In genomic region chr13:90643109-90643508, GRCm38 (mm10) we compare ENCODE assay signal across 11 mouse cellular contexts.
DNase-seq lines count a peak whose midpoint lies in the region; ATAC-seq and TF ChIP-seq lines count a peak whose summit lies in the region.
"Had no signal": no experiment of that assay in that cellular context is flagged by ENCODE, and none has a peak within 500 bp of the region (broad histone marks: within the 10 kb centered on the region; RNA-seq: fewer than 3 reads in every experiment).

No protein-coding gene starts in this region.

- TF ChIP-seq POLR2A in lung, adult 2 months (IDR thresholded peaks at IDR 0.05; ENCODE audit: borderline replicate concordance, extremely low read depth, low read depth, low read length) = no peak
- TF ChIP-seq POLR2A in thymus, adult 2 months (IDR thresholded peaks at IDR 0.05; ENCODE audit: control insufficient read depth, extremely low read depth, insufficient read depth, low read length, poor library complexity) = no peak

- no peaks in the 10 kb centered on the region for H3K36me3 ChIP-seq in lung, embryonic 14.5 days (ENCODE audit: insufficient read depth)
- H3K36me3 ChIP-seq in forebrain, embryonic 12.5 days (replicated peaks) = no peaks in the 10 kb centered on the region
- no peaks in the 10 kb centered on the region for H3K36me3 ChIP-seq in thymus, adult 2 months (ENCODE audit: control insufficient read depth, insufficient read depth, low read length)
- H3K36me3 ChIP-seq: liver, embryonic 13.5 days had no signal

- DNase-seq in lung, embryonic 14.5 days = peak; percentile 50
- DNase-seq in lung, adult 2 months = no peak
- DNase-seq in layer of hippocampus, adult 9-10 months (ENCODE audit: low spot score) = peak; percentile 18
- peak; percentile 58 for DNase-seq in retina, embryonic 14.5 days (ENCODE audit: low spot score)
- DNase-seq in left cerebral cortex, adult 8-10 months (ENCODE audit: low spot score in 2 of 2) = no peak
- no peak for DNase-seq in gastrocnemius, postnatal 14 days
- no peak for DNase-seq in thymus, adult 2 months
- DNase-seq: gastrocnemius, postnatal 10 days; liver, embryonic 13.5 days; right cerebral cortex, postnatal 4 days had no signal

- no peak for ATAC-seq in lung, embryonic 14.5 days (ENCODE audit: insufficient read depth)
- ATAC-seq in forebrain, embryonic 12.5 days (ENCODE audit: low FRiP score) = peak; percentile 81

- no peaks in the 10 kb centered on the region for H3K27me3 ChIP-seq in lung, embryonic 14.5 days (ENCODE audit: insufficient read depth, low read length)
- H3K27me3 ChIP-seq in forebrain, embryonic 12.5 days = no peaks in the 10 kb centered on the region
- H3K27me3 ChIP-seq in thymus, adult 2 months (ENCODE audit: control insufficient read depth, insufficient read depth, low read length) = no peaks in the 10 kb centered on the region
- H3K27me3 ChIP-seq: liver, embryonic 13.5 days had no signal

- 40% methylated on average over 4 of the region's 4 CpGs for WGBS in lung, embryonic 14.5 days
- WGBS in lung, adult 2 months = 40% methylated on average over 4 of the region's 4 CpGs
- 15% methylated on average over 4 of the region's 4 CpGs for WGBS in forebrain, embryonic 12.5 days
- 86% methylated on average over 4 of the region's 4 CpGs for WGBS in thymus, adult 2 months

- TF ChIP-seq CTCF in lung, embryonic 14.5 days (IDR thresholded peaks at IDR 0.05; ENCODE audit: low read depth) = no peak
- no peak for TF ChIP-seq CTCF in lung, adult 2 months (IDR thresholded peaks at IDR 0.05; ENCODE audit: insufficient read depth, low read length)
- no peak for TF ChIP-seq CTCF in thymus, adult 2 months (IDR thresholded peaks at IDR 0.05; ENCODE audit: borderline replicate concordance, control insufficient read depth, extremely low read depth, insufficient read depth, low read length, poor library complexity)

- H3K9me3 ChIP-seq in lung, embryonic 14.5 days (ENCODE audit: low read depth, low read length) = no peaks in the 10 kb centered on the region
- no peaks in the 10 kb centered on the region for H3K9me3 ChIP-seq in forebrain, embryonic 12.5 days
- H3K9me3 ChIP-seq: liver, embryonic 13.5 days had no signal

- H3K27ac ChIP-seq in lung, embryonic 14.5 days (ENCODE audit: low read depth) = no peak overlapping the region
- H3K27ac ChIP-seq in forebrain, embryonic 12.5 days = peak overlapping the region; percentile 65; the same call in 1 of the 2 replicates
- H3K27ac ChIP-seq in thymus, adult 2 months (ENCODE audit: control insufficient read depth, insufficient read depth, low read length) = no peak overlapping the region
- H3K27ac ChIP-seq: liver, embryonic 13.5 days had no signal

- no peak overlapping the region for H3K4me3 ChIP-seq in lung, embryonic 14.5 days (ENCODE audit: low read depth, low read length)
- H3K4me3 ChIP-seq in lung, adult 2 months (replicated peaks; ENCODE audit: extremely low read depth, low read depth, low read length) = no peak overlapping the region
- no peak overlapping the region for H3K4me3 ChIP-seq in forebrain, embryonic 12.5 days (replicated peaks)
- no peak overlapping the region for H3K4me3 ChIP-seq in thymus, adult 2 months (ENCODE audit: control insufficient read depth, insufficient read depth, low read length)
- H3K4me3 ChIP-seq: liver, embryonic 13.5 days had no signal

- no peak overlapping the region for H3K4me2 ChIP-seq in lung, embryonic 14.5 days
- no peak overlapping the region for H3K4me2 ChIP-seq in forebrain, embryonic 12.5 days
- H3K4me2 ChIP-seq: liver, embryonic 13.5 days had no signal

- no peak overlapping the region for H3K9ac ChIP-seq in lung, embryonic 14.5 days
- no peak overlapping the region for H3K9ac ChIP-seq in forebrain, embryonic 12.5 days
- H3K9ac ChIP-seq: liver, embryonic 13.5 days had no signal

- intact Hi-C loops in gastrocnemius, postnatal 14 days (cut with DNase I; ENCODE audit: low total_unique reads) = no loop called here

- no peaks in the 10 kb centered on the region for H3K4me1 ChIP-seq in lung, embryonic 14.5 days (ENCODE audit: insufficient read depth)
- no peaks in the 10 kb centered on the region; the same call in 1 of the 2 replicates for H3K4me1 ChIP-seq in lung, adult 2 months (ENCODE audit: control insufficient read depth, insufficient read depth, low read length)
- peaks cover 17% of the 10 kb centered on the region for H3K4me1 ChIP-seq in forebrain, embryonic 12.5 days
- no peaks in the 10 kb centered on the region for H3K4me1 ChIP-seq in thymus, adult 2 months (replicated peaks; ENCODE audit: control insufficient read depth, insufficient read depth, low read length)
- H3K4me1 ChIP-seq: liver, embryonic 13.5 days had no signal

Comparison
In these comparisons a context has a peak if more than half of its experiments do, and no peak if none do; other contexts are left out.
1. DNase-seq: peak in lung, embryonic 14.5 days (single experiment), layer of hippocampus, adult 9-10 months (single experiment) and retina, embryonic 14.5 days (single experiment); none in lung, adult 2 months (single experiment), left cerebral cortex, adult 8-10 months (0 of 2), gastrocnemius, postnatal 14 days (single experiment) and thymus, adult 2 months (single experiment).